12 mouse cellular contexts compared by ENCODE assay signal in genomic region chr14:100324303-100324702, GRCm38 (mm10).
"Had no signal": no experiment of that assay in that cellular context is flagged by ENCODE, and none has a peak within 500 bp of the region (broad histone marks: within the 10 kb centered on the region; RNA-seq: fewer than 3 reads in every experiment).

No protein-coding gene starts in this region.

- H3K27ac ChIP-seq: limb, embryonic 10.5 days; midbrain, embryonic 10.5 days; midbrain, embryonic 15.5 days; neural tube, embryonic 12.5 days; stomach, postnatal 0 days had no signal

- DNase-seq: kidney, adult 18-20 months; kidney, postnatal 10 days; kidney, postnatal 4 days; lung, embryonic 14.5 days; lung, postnatal 10 days; lung, postnatal 4 days; thymus, postnatal 4 days had no signal

- H3K4me3 ChIP-seq: limb, embryonic 10.5 days; midbrain, embryonic 10.5 days; midbrain, embryonic 15.5 days; neural tube, embryonic 12.5 days had no signal

- H3K4me2 ChIP-seq: lung, embryonic 14.5 days; midbrain, embryonic 15.5 days; neural tube, embryonic 12.5 days had no signal

- H3K27me3 ChIP-seq: midbrain, embryonic 15.5 days; neural tube, embryonic 12.5 days had no signal

- H3K9me3 ChIP-seq: midbrain, embryonic 15.5 days had no signal

- H3K4me1 ChIP-seq: midbrain, embryonic 10.5 days; midbrain, embryonic 15.5 days; neural tube, embryonic 12.5 days had no signal

- H3K9ac ChIP-seq: lung, embryonic 14.5 days; midbrain, embryonic 15.5 days; neural tube, embryonic 12.5 days had no signal

- ATAC-seq: midbrain, embryonic 15.5 days had no signal

- H3K36me3 ChIP-seq: limb, embryonic 10.5 days; midbrain, embryonic 10.5 days; midbrain, embryonic 15.5 days; neural tube, embryonic 12.5 days had no signal
